Mouse (Mus musculus): ENCODE results near the gene Adipor2. TPM values are rescaled to one million over a fixed set of nuclear protein-coding genes. Genes with fewer than 3 reads are reported as not detected.

Adipor2 gene
- polyA plus RNA-seq, 1 experiment from 2014 or later = 27.9 TPM

GRCm38 (mm10) chr6:119338121-119338912 is 79.2 kb downstream of the Adipor2 start:
- ATAC-seq (ENCODE audit: insufficient number of reproducible peaks, insufficient read depth, low FRiP score, low TSS enrichment, low read depth) = no peak

GRCm38 (mm10) chr6:119337287-119337686 is 80.2 kb downstream of the Adipor2 start:
- Histone ChIP-seq H3K4me2 (no peak overlapping the region), H3K36me3 (no peaks in the 10 kb centered on the region), H3K27ac (no peak overlapping the region), H3K4me1 (replicated peaks) (no peaks in the 10 kb centered on the region), H3K9me3 (no peaks in the 10 kb centered on the region), H3K9ac (replicated peaks) (no peak overlapping the region), H3K4me3 (replicated peaks) (no peak overlapping the region), H3K27me3 (peaks cover 20% of the 10 kb centered on the region)
- WGBS = 73% methylated on average over 3 of the region's 3 CpGs
- no peak for ATAC-seq (ENCODE audit: insufficient number of reproducible peaks, insufficient read depth, low FRiP score, low TSS enrichment, low read depth)

More at GRCm38 (mm10) chr6:119338121-119338912, 79.2 kb downstream of the Adipor2 start:
- Histone ChIP-seq H3K9ac (replicated peaks) (no peak overlapping the region), H3K4me2 (no peak overlapping the region), H3K27me3 (peaks cover 10% of the 10 kb centered on the region; the same call in 1 of the 2 replicates), H3K9me3 (no peaks in the 10 kb centered on the region), H3K27ac (no peak overlapping the region), H3K4me1 (replicated peaks) (no peaks in the 10 kb centered on the region), H3K36me3 (no peaks in the 10 kb centered on the region), H3K4me3 (replicated peaks) (no peak overlapping the region)
- 41% methylated on average over 10 of the region's 11 CpGs for WGBS

GRCm38 (mm10) chr6:119336124-119336523 is 81.4 kb downstream of the Adipor2 start:
- Histone ChIP-seq H3K9me3 (no peaks in the 10 kb centered on the region), H3K4me3 (replicated peaks) (no peak overlapping the region), H3K36me3 (no peaks in the 10 kb centered on the region), H3K4me1 (replicated peaks) (no peaks in the 10 kb centered on the region), H3K27ac (no peak overlapping the region), H3K27me3 (peaks cover 32% of the 10 kb centered on the region), H3K9ac (replicated peaks) (no peak overlapping the region), H3K4me2 (no peak overlapping the region)
- WGBS = 78% methylated on average over 7 of the region's 7 CpGs
- ATAC-seq (ENCODE audit: insufficient number of reproducible peaks, insufficient read depth, low FRiP score, low TSS enrichment, low read depth) = no peak

- Histone ChIP-seq H3K27ac (no peak overlapping the region), H3K36me3 (no peaks in the 10 kb centered on the region), H3K9ac (replicated peaks) (no peak overlapping the region), H3K27me3 (peaks cover 54% of the 10 kb centered on the region), H3K4me1 (replicated peaks) (peaks cover 13% of the 10 kb centered on the region), H3K9me3 (no peaks in the 10 kb centered on the region), H3K4me3 (replicated peaks) (no peak overlapping the region), H3K4me2 (no peak overlapping the region)
- ATAC-seq (ENCODE audit: insufficient number of reproducible peaks, insufficient read depth, low FRiP score, low TSS enrichment, low read depth) = no peak
- WGBS = 22% methylated on average over 3 of the region's 3 CpGs
Observed at GRCm38 (mm10) chr6:119333831-119334230, 83.7 kb downstream of the Adipor2 start.

- no peak for ATAC-seq (ENCODE audit: insufficient number of reproducible peaks, insufficient read depth, low FRiP score, low TSS enrichment, low read depth)
- no peak overlapping the region for H3K4me3 ChIP-seq (replicated peaks)
- H3K27ac ChIP-seq = no peak overlapping the region
- H3K4me1 ChIP-seq (replicated peaks) = peaks cover 13% of the 10 kb centered on the region
- no peak overlapping the region for H3K9ac ChIP-seq (replicated peaks)
- WGBS = 2% methylated on average over 3 of the region's 3 CpGs
- peaks cover 61% of the 10 kb centered on the region for H3K27me3 ChIP-seq
- H3K4me2 ChIP-seq = no peak overlapping the region
- H3K9me3 ChIP-seq = no peaks in the 10 kb centered on the region
- no peaks in the 10 kb centered on the region for H3K36me3 ChIP-seq
Observed at GRCm38 (mm10) chr6:119333202-119333601, 84.3 kb downstream of the Adipor2 start.

GRCm38 (mm10) chr6:119332111-119332510 is 85.4 kb downstream of the Adipor2 start:
- no peak overlapping the region for H3K27ac ChIP-seq
- peak; percentile 48; the same call in 1 of the 2 replicates for ATAC-seq (ENCODE audit: insufficient number of reproducible peaks, insufficient read depth, low FRiP score, low TSS enrichment, low read depth)
- no peaks in the 10 kb centered on the region for H3K36me3 ChIP-seq
- peaks cover 13% of the 10 kb centered on the region for H3K4me1 ChIP-seq (replicated peaks)
- H3K4me2 ChIP-seq = no peak overlapping the region
- no peak overlapping the region for H3K4me3 ChIP-seq (replicated peaks)
- 0% methylated on average over 1 of the region's 1 CpGs for WGBS
- no peak overlapping the region for H3K9ac ChIP-seq (replicated peaks)
- peaks cover 72% of the 10 kb centered on the region for H3K27me3 ChIP-seq
- H3K9me3 ChIP-seq = no peaks in the 10 kb centered on the region

GRCm38 (mm10) chr6:119330506-119330905 is 87.0 kb downstream of the Adipor2 start, which contains the start of gene Lrtm2:
Lrtm2 (minus strand) TSS chr6:119330766.
- Histone ChIP-seq H3K4me1 (replicated peaks) (peaks cover 13% of the 10 kb centered on the region), H3K9ac (replicated peaks) (no peak within 1 kb of the TSS)

GRCm38 (mm10) chr6:119329936-119330335 is 87.6 kb downstream of the Adipor2 start:
- peak overlapping the region; percentile 35 for H3K4me3 ChIP-seq (replicated peaks)
- ATAC-seq (ENCODE audit: insufficient number of reproducible peaks, insufficient read depth, low FRiP score, low TSS enrichment, low read depth) = no peak
- 17% methylated on average over 6 of the region's 6 CpGs for WGBS
- H3K27me3 ChIP-seq = peaks cover 90% of the 10 kb centered on the region
- peaks cover 13% of the 10 kb centered on the region for H3K4me1 ChIP-seq (replicated peaks)
- no peaks in the 10 kb centered on the region for H3K9me3 ChIP-seq
- H3K36me3 ChIP-seq = no peaks in the 10 kb centered on the region
- no peak overlapping the region for H3K9ac ChIP-seq (replicated peaks)
- peak overlapping the region; percentile 56 for H3K4me2 ChIP-seq
- H3K27ac ChIP-seq = no peak overlapping the region

More at GRCm38 (mm10) chr6:119330506-119330905, 87.0 kb downstream of the Adipor2 start, which contains the start of gene Lrtm2:
- Histone ChIP-seq H3K27me3 (peaks cover 88% of the 10 kb centered on the region), H3K27ac (no peak within 1 kb of the TSS), H3K9me3 (no peaks in the 10 kb centered on the region), H3K4me2 (peak within 1 kb of the TSS; percentile 56), H3K36me3 (no peaks in the 10 kb centered on the region), H3K4me3 (replicated peaks) (peak within 1 kb of the TSS; percentile 35)
- ATAC-seq (ENCODE audit: insufficient number of reproducible peaks, insufficient read depth, low FRiP score, low TSS enrichment, low read depth) = no peak
- WGBS = 1% methylated on average over 31 of the region's 31 CpGs

GRCm38 (mm10) chr6:119329215-119329714 is 88.2 kb downstream of the Adipor2 start:
- Histone ChIP-seq H3K27me3 (peaks cover 91% of the 10 kb centered on the region), H3K4me2 (no peak overlapping the region), H3K4me3 (replicated peaks) (no peak overlapping the region), H3K9ac (replicated peaks) (no peak overlapping the region), H3K36me3 (no peaks in the 10 kb centered on the region), H3K9me3 (no peaks in the 10 kb centered on the region), H3K27ac (no peak overlapping the region), H3K4me1 (replicated peaks) (peaks cover 13% of the 10 kb centered on the region)
- WGBS = 6% methylated on average over 8 of the region's 8 CpGs
- ATAC-seq (ENCODE audit: insufficient number of reproducible peaks, insufficient read depth, low FRiP score, low TSS enrichment, low read depth) = no peak

- WGBS = 7% methylated on average over 11 of the region's 11 CpGs
- peaks cover 13% of the 10 kb centered on the region for H3K4me1 ChIP-seq (replicated peaks)
Observed at GRCm38 (mm10) chr6:119328521-119329115, 88.9 kb downstream of the Adipor2 start.

GRCm38 (mm10) chr6:119326541-119326940 is 91.0 kb downstream of the Adipor2 start:
- Histone ChIP-seq H3K9me3 (no peaks in the 10 kb centered on the region), H3K27ac (no peak overlapping the region), H3K4me1 (replicated peaks) (peaks cover 13% of the 10 kb centered on the region), H3K27me3 (peaks cover 92% of the 10 kb centered on the region), H3K36me3 (no peaks in the 10 kb centered on the region), H3K9ac (replicated peaks) (no peak overlapping the region), H3K4me2 (no peak overlapping the region), H3K4me3 (replicated peaks) (no peak overlapping the region)
- 13% methylated on average over 7 of the region's 7 CpGs for WGBS
- no peak for ATAC-seq (ENCODE audit: insufficient number of reproducible peaks, insufficient read depth, low FRiP score, low TSS enrichment, low read depth)

More at GRCm38 (mm10) chr6:119328521-119329115, 88.9 kb downstream of the Adipor2 start:
- ATAC-seq (ENCODE audit: insufficient number of reproducible peaks, insufficient read depth, low FRiP score, low TSS enrichment, low read depth) = no peak
- Histone ChIP-seq H3K27me3 (peaks cover 90% of the 10 kb centered on the region), H3K4me2 (no peak overlapping the region), H3K9ac (replicated peaks) (no peak overlapping the region), H3K36me3 (no peaks in the 10 kb centered on the region), H3K4me3 (replicated peaks) (no peak overlapping the region), H3K27ac (no peak overlapping the region), H3K9me3 (no peaks in the 10 kb centered on the region)
